Mouse (Mus musculus) testis, adult 2 months (tissue): ENCODE measurements at regions not wholly inside any gene's neighbourhood (a gene's known extent, or its start where the extent isn't known, plus 50 kb on each side); places are given as distances from the start of the nearest gene placed in this dataset.

Experiments
- H3K27ac ChIP-seq: fragments of 200-500 bp; 2 replicates; pipeline ENCODE4 v1.5.1; 2012; ENCODE audit warnings: low read depth, low read length; ENCODE audit not compliant: control insufficient read depth, insufficient read depth
- H3K27me3 ChIP-seq: fragments of 200-500 bp; 2 replicates; pipeline ENCODE4 v1.6.1; 2012; ENCODE audit warnings: mild to moderate bottlenecking, low read length, moderate library complexity; ENCODE audit not compliant: control insufficient read depth, insufficient read depth
- H3K36me3 ChIP-seq: fragments of 200-500 bp; 2 replicates; pipeline ENCODE4 v1.6.1; 2012; ENCODE audit warnings: mild to moderate bottlenecking, low read length; ENCODE audit not compliant: control insufficient read depth, insufficient read depth
- H3K4me1 ChIP-seq: fragments of 200-500 bp; 2 replicates; pipeline ENCODE4 v1.6.1; 2012; ENCODE audit warnings: low read length; ENCODE audit not compliant: control insufficient read depth, insufficient read depth
- H3K4me3 ChIP-seq: fragments of 200-500 bp; 2 replicates; pipeline ENCODE4 v1.5.1; 2012; ENCODE audit warnings: low read depth, mild to moderate bottlenecking, low read length, moderate library complexity, mixed read lengths; ENCODE audit not compliant: control insufficient read depth
- CTCF ChIP-seq: fragments of 200-500 bp; IDR thresholded peaks from 2 replicates; pipeline ENCODE4 v1.5.1; 2012; ENCODE audit warnings: low read depth, mild to moderate bottlenecking, inconsistent platforms, low read length, moderate library complexity; ENCODE audit not compliant: control insufficient read depth, insufficient read depth, insufficient replicate concordance
- POLR2A ChIP-seq: fragments of 200-500 bp; IDR thresholded peaks from 2 replicates; pipeline ENCODE4 v1.6.1; 2012; ENCODE audit warnings: low read depth, mild to moderate bottlenecking, inconsistent platforms, low read length, moderate library complexity; ENCODE audit not compliant: control insufficient read depth

GRCm38 (mm10) chr9:94104669-94105068 lies 433.2 kb downstream of the 1190002N15Rik start:
- Histone ChIP-seq H3K36me3 (no peaks in the 10 kb centered on the region), H3K27me3 (no peaks in the 10 kb centered on the region)
- TF ChIP-seq POLR2A: no peak
- no peak for TF ChIP-seq CTCF

DNA sequence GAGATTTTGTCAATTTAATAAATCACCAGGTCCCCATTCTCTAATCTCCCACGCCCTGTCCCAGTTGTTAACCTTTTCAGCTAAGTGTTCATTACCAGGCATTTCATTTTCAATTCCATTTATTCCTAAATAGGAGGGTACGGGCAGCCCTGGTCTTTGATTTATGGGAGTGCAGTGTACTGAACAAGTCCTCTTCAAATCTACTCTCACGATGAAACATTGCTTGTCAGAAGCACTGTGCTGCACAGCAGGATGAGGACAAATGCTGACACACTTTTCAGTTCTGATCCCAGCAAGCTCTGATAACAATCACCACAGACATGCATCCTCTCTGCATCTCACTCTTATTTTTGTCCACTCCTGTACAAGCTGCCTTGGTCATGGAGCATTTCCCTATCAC lies 435.9 kb downstream of the 1190002N15Rik start:
- no peaks in the 10 kb centered on the region for H3K4me1 ChIP-seq
- no peak overlapping the region for H3K27ac ChIP-seq
- TF ChIP-seq CTCF (no peak), POLR2A (no peak)
- no peak overlapping the region for H3K4me3 ChIP-seq
- H3K36me3 ChIP-seq: no peaks in the 10 kb centered on the region
- H3K27me3 ChIP-seq: no peaks in the 10 kb centered on the region

More at GRCm38 (mm10) chr9:94104669-94105068, 433.2 kb downstream of the 1190002N15Rik start:
- no peak overlapping the region for H3K4me3 ChIP-seq
- no peaks in the 10 kb centered on the region; the same call in 1 of the 2 replicates for H3K4me1 ChIP-seq
- no peak overlapping the region for H3K27ac ChIP-seq

DNA sequence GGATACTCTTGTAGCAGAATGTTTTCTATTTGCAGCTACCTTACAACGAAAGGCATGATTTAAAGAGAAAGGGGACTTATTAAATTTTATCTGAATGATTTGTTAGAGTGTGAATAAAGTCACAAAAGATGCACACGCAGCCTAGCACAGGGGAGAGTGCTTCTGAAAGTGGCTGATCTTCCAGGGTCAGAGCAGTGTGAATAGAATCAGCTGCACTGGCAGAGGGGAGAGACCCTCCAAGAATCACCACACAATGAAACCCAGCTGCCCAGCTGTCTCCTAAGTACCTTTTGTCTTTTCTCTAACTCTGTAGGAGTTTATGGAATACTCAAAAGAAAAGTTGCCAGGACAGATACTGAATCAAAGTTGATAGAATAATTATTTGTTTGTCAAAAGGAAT lies 443.1 kb downstream of the 1190002N15Rik start:
- Histone ChIP-seq H3K4me1 (no peaks in the 10 kb centered on the region), H3K27me3 (no peaks in the 10 kb centered on the region), H3K36me3 (no peaks in the 10 kb centered on the region)

GRCm38 (mm10) chr9:94091658-94092225 lies 446.1 kb downstream of the 1190002N15Rik start:
- Histone ChIP-seq H3K4me1 (no peaks in the 10 kb centered on the region), H3K27ac (no peak overlapping the region), H3K27me3 (no peaks in the 10 kb centered on the region), H3K36me3 (no peaks in the 10 kb centered on the region), H3K4me3 (no peak overlapping the region)
- TF ChIP-seq CTCF (no peak), POLR2A (no peak)

More for the DNA sequence above, 443.1 kb downstream of the 1190002N15Rik start:
- no peak overlapping the region for H3K4me3 ChIP-seq
- TF ChIP-seq CTCF: no peak
- TF ChIP-seq POLR2A: no peak
- H3K27ac ChIP-seq: no peak overlapping the region

DNA sequence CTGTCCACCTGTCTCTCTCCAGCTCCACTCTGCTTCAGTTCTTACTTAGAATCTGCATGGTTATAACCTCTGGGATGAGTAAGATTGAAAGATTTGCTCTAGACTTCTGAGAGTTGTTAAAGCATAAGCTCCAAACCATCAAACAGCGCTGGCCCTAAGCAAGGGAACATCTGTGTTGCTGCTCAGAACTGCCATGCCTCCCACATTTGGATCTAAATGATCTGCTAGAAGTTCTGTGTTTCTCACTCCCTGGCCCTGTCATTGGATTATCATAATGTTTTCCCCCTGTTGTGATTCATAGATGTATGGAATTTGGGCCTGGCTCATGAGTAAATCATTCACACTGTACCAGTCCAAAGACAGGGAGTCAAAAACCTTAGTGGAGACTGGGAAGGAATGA lies 448.1 kb downstream of the 1190002N15Rik start:
- TF ChIP-seq CTCF: no peak
- Histone ChIP-seq H3K4me3 (no peak overlapping the region), H3K27ac (no peak overlapping the region), H3K27me3 (no peaks in the 10 kb centered on the region), H3K4me1 (no peaks in the 10 kb centered on the region), H3K36me3 (no peaks in the 10 kb centered on the region)

GRCm38 (mm10) chr9:94083629-94084411 lies 454.1 kb downstream of the 1190002N15Rik start:
- Histone ChIP-seq H3K27me3 (no peaks in the 10 kb centered on the region), H3K4me1 (no peaks in the 10 kb centered on the region), H3K27ac (no peak overlapping the region), H3K36me3 (no peaks in the 10 kb centered on the region), H3K4me3 (no peak overlapping the region)
- TF ChIP-seq CTCF: no peak
- TF ChIP-seq POLR2A: no peak

- H3K27ac ChIP-seq: no peak overlapping the region
- H3K4me3 ChIP-seq: no peak overlapping the region
- H3K36me3 ChIP-seq: no peaks in the 10 kb centered on the region
- TF ChIP-seq CTCF (no peak), POLR2A (no peak)
- H3K27me3 ChIP-seq: no peaks in the 10 kb centered on the region
- no peaks in the 10 kb centered on the region for H3K4me1 ChIP-seq
Measured at GRCm38 (mm10) chr9:94074904-94075303, 463.0 kb downstream of the 1190002N15Rik start.

DNA sequence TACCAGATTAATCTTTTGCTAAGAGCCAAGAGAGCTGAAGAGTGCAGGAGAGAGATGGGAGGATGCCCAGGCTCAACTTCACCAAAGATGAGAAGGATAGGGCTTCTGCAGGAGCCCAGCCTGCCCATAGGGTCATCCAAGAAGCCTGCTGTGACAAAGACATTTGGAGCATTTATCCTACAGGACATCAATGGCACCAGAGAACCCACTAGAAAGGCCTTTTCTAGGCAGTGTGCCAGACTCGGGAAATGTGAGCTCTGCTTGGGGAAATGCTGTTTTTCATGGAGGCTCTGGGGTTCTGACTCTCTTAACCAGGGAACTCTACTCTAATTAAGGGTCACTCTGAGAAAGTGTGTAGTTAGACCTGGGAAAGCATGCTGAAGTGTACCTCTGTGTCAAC lies 470.8 kb downstream of the 1190002N15Rik start:
- H3K4me1 ChIP-seq: no peaks in the 10 kb centered on the region
- TF ChIP-seq POLR2A: no peak
- no peak for TF ChIP-seq CTCF
- H3K27me3 ChIP-seq: no peaks in the 10 kb centered on the region
- H3K27ac ChIP-seq: no peak overlapping the region
- H3K36me3 ChIP-seq: no peaks in the 10 kb centered on the region
- no peak overlapping the region for H3K4me3 ChIP-seq
